Mouse (Mus musculus): Measurements from ENCODE around the gene Fus.

DNA sequence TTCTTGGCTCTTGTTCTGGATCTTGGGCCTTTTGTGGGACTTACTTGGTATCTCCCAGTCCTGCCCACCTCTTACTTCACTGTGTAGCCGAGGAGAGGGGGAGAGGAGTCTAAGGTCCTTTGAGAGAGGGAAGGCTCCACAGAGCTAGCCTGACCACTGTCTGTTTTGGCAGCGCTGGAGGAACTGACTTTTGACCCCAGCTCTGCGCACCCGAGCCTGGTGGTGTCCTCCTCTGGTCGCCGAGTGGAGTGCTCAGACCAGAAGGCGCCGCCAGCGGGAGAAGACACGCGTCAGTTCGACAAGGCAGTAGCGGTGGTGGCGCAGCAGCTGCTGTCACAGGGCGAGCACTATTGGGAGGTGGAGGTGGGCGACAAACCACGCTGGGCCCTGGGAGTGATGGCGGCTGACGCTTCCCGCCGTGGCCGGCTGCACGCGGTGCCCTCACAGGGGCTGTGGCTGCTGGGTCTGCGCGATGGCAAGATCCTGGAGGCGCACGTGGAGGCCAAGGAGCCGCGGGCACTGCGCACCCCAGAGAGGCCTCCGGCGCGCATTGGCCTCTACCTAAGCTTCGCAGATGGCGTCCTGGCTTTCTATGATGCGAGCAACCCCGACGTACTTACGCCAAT, 42.6 kb downstream of the Fus start:
- TF ChIP-seq CTCF (IDR thresholded peaks at IDR 0.05; ENCODE audit: extremely low read depth, insufficient read depth, low read length) (no peak), POLR2A (IDR thresholded peaks at IDR 0.05; ENCODE audit: extremely low read depth, insufficient read depth, low read length) (no peak)

Measured in cortical plate, adult 2 months (tissue).